Mouse (Mus musculus): ENCODE results near the gene Gab2.

- TF ChIP-seq CTCF (IDR thresholded peaks at IDR 0.05; ENCODE audit: insufficient read depth, low read length) (no peak), POLR2A (IDR thresholded peaks at IDR 0.05; ENCODE audit: borderline replicate concordance, extremely low read depth, low read depth, low read length) (no peak)
Observed at GRCm38 (mm10) chr7:97304471-97304870, 223.1 kb downstream of the Gab2 start.
